Mouse (Mus musculus) right cerebral cortex, adult 2 months (tissue): Measurements from ENCODE around the gene Commd8.

Experiments used
- DNase-seq, 2 experiments: peaks; one replicate each; pipeline ENCODE4 v3.0.0; 2021 to 2022; ENCODE audit warnings: low spot score in 2 of 2

The Commd8 gene

GRCm38 (mm10) chr5:72167594-72168284 is at the start of gene Commd8:
Commd8 (minus strand) TSS chr5:72168189.
- peak; percentile 96 to 98 for DNase-seq

- no peak for DNase-seq
Observed at GRCm38 (mm10) chr5:72211741-72212140, 43.8 kb upstream of the Commd8 start.

GRCm38 (mm10) chr5:72210812-72211139 is 42.8 kb upstream of the Commd8 start:
- DNase-seq = no peak

DNA sequence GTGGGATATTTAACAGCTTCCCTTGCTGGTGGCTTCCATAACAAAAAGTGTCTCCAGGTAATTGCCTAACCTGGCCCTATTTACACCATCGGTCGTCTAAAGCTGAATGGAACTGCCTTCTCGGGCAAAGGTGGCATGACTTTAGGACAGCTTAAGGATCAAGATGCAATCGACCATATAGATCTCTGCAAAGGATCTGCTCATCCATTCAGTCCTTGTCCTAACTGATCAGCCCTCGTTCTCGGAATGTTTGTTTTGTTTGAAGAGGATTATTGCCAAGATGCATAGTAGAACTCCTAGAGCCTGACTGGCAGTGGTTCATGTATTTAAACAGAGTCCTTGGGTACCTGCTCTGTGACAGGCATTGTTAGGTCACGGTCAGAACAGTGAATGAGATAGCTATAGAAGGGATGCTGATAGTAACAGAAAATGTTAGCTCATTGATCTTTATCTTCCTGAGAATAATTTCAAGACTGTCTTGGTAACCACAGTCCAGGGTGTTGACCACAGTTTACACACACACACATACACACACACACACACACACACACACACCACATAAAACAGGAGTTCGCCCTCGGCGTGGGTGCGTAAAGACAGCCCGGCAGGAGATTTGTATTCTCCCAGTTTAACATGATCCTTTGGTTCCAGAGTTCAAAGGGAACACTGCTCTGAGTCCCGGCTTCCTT is 42.3 kb upstream of the Commd8 start:
- no peak for DNase-seq

DNA sequence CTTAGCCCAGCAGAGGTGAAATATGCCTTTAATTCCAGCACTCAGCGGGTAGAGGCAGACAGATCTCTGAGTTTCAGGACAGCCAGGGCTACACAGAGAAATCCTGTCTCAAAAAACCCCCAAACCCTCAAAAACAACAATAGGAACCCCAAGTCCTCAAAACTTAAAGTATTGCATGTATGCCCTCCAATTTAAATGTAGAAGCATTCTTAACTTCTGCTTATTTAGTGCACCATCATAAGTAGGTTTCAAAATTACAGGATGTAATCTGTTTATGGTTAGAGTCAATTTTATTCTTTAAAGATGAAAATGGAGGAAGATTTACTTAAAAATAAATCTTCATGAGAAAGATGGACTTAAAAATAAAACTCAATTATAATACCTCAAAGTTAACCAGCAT is 40.5 kb upstream of the Commd8 start:
- DNase-seq = no peak

DNA sequence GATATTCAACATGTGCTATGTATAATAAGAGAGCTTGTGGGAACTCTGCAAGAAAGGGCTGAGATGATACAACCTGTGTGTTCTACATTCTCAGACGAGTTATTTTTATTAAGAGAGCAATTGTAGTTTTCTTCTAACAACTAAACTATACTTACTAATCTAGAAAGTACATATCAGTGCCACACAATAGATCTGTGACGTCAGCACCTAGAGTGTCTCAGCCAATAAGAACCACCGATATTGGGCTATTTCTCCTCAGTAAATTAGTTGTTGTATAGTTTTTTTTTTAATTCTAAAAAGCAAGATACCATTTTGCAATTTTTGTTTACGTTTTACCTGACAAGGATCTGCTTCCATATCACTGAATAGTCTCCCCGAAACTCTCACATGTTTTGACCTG is 37.3 kb upstream of the Commd8 start:
- DNase-seq = no peak

- DNase-seq = no peak
Observed at GRCm38 (mm10) chr5:72204507-72204906, 36.5 kb upstream of the Commd8 start.

GRCm38 (mm10) chr5:72203734-72204073 is 35.7 kb upstream of the Commd8 start:
- no peak for DNase-seq

DNA sequence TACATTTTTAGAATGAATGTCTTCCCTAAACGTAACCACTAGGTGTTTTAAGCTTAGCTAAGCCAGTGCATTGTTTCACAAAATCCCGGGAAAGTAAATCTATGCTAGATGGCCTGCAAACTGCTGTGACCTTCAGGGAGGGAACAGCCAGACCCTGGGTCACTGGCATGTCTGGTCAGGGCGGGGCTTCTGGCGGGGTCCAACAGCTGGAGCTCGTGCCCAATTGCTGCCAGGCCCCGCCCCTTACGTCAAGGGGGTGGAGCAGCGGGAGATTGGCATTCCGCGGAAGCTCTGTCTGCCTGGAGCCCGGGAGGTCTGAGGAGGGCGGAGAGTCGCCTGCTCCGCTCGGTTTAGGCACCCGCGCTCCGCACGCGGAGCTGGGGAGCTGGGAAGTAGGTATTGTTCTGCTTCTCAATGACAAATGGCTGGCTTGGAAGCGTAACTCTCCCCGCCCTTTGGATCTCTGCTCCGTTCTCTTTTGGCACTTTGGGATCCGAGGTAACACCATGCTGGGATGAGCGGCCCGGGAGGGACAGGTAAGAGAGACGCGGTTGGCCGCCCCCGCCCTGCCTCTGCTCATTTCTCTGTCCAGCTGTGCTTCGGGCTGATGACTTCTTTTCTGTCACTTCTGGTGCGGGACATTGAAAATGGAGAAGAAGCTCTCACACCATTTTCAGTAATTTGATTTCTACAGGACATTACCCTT is 35.2 kb upstream of the Commd8 start:
- DNase-seq = peak; percentile 78 to 82

DNA sequence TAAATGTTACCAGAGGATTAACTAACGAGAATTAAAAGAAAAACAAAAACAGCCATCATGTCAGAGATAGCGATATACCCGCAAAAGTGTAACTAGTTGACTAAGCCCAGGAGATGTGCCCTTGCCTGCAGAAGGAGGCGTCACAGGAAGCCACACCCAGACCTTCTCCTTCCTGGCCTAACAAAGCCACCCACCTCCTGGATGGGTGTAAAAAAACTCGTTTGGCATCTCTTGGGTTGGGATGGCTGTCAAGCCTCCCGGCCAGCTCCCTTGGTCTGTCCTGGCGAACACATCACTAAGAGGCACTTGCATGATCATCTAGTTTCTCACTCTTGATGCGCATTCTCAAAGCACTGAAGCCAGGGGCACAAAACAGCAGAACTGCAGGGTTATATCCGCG is 34.0 kb upstream of the Commd8 start:
- no peak for DNase-seq

DNA sequence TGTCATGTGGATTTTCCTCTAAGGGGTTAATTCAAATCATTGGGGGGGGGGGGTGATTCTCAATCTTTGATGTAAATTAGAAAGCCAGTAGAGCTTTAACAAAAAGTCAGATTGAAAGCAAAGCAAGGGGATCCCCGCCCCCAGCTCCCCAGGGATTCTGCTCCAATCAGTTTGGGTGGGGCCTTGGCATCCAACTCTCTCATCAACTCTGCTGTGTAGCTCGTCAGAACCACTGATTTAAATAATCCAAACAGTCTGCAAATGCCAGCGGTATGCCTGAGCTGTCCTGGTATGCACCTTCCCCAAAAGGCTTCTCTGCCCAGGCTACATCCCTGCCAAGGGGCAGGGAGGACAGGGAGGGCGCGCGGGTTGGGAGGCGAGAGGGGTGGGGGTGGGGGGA is 33.6 kb upstream of the Commd8 start:
- no peak for DNase-seq

- no peak for DNase-seq
Observed at GRCm38 (mm10) chr5:72195442-72195841, 27.5 kb upstream of the Commd8 start.

DNA sequence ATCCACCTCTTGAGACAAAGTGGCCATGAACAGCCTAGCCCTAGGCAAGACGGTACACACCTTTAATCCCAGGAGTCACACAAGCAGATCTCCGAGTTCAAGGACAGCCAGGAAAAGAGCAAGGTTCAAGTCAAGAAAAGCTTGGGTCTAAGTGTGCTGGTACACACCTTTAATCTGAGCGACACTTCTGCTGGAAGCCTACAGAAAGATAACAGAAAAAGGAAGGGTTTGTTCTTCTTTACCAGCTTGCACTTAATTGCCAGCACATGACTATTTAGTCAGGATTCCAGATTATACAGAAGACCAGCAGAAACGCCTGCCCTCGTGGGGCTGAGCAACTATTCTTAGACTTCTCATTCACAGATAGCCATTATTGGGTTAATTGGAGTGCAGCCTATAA is 23.9 kb upstream of the Commd8 start:
- no peak for DNase-seq

- DNase-seq = no peak
Observed at GRCm38 (mm10) chr5:72191154-72191553, 23.2 kb upstream of the Commd8 start.

DNA sequence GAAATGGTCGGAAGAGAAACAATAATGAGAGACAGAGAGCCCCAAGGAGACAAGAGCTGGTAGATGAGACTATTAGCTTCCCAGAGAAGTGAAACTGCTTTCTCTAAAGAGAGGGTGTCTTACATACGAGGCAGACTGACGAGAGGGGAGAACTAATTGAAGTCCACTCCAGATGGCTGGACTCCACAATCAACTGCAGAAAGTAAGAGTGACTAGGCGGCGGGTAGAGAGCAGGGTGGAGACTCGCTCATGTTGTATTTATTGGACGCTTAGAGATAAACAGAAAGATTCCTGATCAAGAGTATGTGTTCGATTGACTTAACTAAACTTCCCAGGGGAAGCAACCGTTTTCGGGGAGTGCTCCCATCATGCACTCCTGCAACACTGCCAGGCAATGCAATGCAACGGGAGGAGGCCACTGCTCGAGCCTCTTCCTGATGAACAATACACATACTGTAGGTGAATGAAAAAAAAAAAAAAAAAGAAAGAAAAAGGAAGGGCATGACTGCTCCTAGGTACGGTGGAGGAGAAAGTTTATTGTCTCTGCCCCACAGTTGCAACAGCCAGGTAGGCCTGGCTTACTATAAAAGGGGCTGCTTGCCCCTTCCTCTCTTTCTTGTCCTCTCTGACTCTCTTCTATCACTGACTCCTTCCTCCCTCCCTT is 16.6 kb upstream of the Commd8 start:
- DNase-seq = no peak

GRCm38 (mm10) chr5:72183929-72184328 is 15.9 kb upstream of the Commd8 start:
- DNase-seq = no peak

- no peak for DNase-seq
Observed at GRCm38 (mm10) chr5:72182804-72183203, 14.8 kb upstream of the Commd8 start.

- no peak for DNase-seq
Observed at GRCm38 (mm10) chr5:72181194-72181593, 13.2 kb upstream of the Commd8 start.

DNA sequence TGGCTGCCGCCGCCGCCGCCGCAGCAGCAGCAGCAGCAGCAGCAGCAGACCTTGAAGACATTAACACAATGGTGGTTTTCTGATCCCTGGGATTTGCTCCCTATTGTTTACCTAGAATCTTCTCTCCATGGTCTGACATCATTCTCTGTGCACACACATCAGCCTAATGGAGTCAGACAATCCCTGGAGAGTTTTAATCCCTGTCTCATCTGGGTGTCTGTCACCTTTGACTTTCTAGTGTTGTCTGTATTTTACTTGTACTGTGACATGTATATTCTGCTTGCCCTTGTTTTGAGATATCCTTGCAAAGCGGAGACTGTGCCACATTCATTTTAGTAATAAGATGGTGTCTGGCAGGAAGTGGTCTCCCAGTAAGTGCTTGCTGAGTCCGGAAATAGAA is 7.5 kb upstream of the Commd8 start:
- DNase-seq = no peak

- no peak for DNase-seq
Observed at GRCm38 (mm10) chr5:72175050-72175449, 7.1 kb upstream of the Commd8 start.

DNA sequence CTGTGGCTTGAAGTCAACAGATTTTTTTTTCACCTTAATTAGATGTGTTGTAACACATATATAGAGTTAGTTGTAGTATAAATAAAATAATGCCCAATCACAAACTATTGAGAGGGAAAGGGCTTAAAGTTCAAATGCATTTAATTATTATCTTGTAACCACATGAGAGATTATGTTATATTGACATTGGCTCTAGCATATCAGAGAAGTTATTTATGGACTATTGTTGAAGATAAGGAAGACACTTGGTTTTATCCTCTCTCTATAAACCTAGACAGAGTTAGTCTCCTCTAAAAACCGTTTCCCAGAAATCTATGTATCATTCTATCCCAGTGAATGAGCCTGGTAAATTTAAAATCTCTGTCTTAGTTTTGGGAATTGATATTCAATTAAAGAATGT is 5.5 kb upstream of the Commd8 start:
- no peak for DNase-seq

DNA sequence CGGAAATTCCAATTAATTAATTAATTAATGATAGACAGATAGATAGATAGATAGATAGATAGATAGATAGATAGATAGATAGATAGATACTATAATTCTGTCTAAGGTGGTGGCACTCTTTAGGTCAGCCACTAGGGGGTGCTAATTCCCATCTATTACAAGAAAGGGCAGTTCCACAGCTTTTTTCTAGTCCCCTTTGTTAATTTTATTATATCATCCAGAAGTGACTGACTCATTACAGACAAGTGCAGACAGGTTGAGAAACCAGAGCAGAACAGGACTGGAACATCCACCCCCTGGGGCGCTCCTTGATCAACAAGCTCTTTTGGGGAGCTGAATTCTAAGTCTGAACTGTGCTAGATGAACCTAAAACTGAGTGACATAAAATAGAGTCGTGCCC is 4.7 kb upstream of the Commd8 start:
- peak; percentile 18 to 47 for DNase-seq

- no peak for DNase-seq
Observed at GRCm38 (mm10) chr5:72170067-72170466, 2.1 kb upstream of the Commd8 start.
